Comparison of ENCODE assay signal across 22 mouse cellular contexts in the genomic region with DNA sequence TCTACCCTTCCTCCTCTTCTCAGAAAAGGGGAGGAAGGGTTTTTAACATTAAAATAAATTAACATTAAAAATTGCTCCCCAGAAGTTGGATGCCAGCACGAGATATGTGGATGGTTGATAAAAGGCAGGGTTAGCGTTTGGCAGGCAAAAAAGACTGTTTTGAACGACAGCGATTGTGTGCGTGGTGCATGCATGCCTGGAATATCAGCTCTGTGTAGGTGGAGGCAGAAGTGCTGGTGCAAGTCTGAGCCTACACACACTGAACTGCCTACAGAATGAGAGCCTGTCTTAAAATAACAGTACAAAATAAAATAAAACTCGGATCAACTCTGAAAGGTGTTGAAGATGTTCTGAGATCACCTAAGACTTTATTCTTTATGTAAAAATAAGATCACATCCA. TPM values are rescaled to one million over a fixed set of nuclear protein-coding genes. Genes with fewer than 3 reads are reported as not detected.
DNase-seq lines count a peak whose midpoint lies in the region; ATAC-seq and TF ChIP-seq lines count a peak whose summit lies in the region.
"Had no signal": no experiment of that assay in that cellular context is flagged by ENCODE, and none has a peak within 500 bp of the region (broad histone marks: within the 10 kb centered on the region; RNA-seq: fewer than 3 reads in every experiment).

No protein-coding gene starts in this region.

- DNase-seq in heart, adult 18-20 months: no peak
- peak; percentile 77 for DNase-seq in right cerebral cortex, adult 18-20 months
- DNase-seq in right cerebral cortex, postnatal 4 days: no peak
- DNase-seq in left cerebral cortex, adult 2 months (ENCODE audit: extremely low spot score in 1 of 2, low spot score in 2 of 2): peak; percentile 22 to 54
- peak; percentile 83 for DNase-seq in telencephalon, adult 2 months (ENCODE audit: low read depth, low spot score)
- no peak for DNase-seq in urinary bladder, postnatal 4 days (ENCODE audit: low spot score in 2 of 2)
- DNase-seq: adrenal gland, adult 8-10 months; cerebellum, adult 11-12 months; cerebellum, postnatal 36 days; heart, postnatal 4 days; kidney, adult 18-20 months; kidney, postnatal 4 days; lung, postnatal 10 days had no signal

- intact Hi-C loops in left cerebral cortex, adult 2 months (cut with DNase I): no loop called here

- TF ChIP-seq CTCF in left cerebral cortex, adult 2 months (IDR thresholded peaks at IDR 0.05): no peak

- H3K27ac ChIP-seq in heart, embryonic 13.5 days (replicated peaks): no peak overlapping the region
- H3K27ac ChIP-seq in left cerebral cortex, adult 2 months: no peak overlapping the region
- H3K27ac ChIP-seq: embryonic facial prominence, embryonic 10.5 days; hindbrain, postnatal 0 days; limb, embryonic 13.5 days; liver, embryonic 15.5 days had no signal

- H3K4me3 ChIP-seq in heart, embryonic 13.5 days: no peak overlapping the region
- H3K4me3 ChIP-seq in left cerebral cortex, adult 2 months: no peak overlapping the region
- H3K4me3 ChIP-seq: embryonic facial prominence, embryonic 10.5 days; heart, embryonic 12.5 days; limb, embryonic 13.5 days; liver, embryonic 15.5 days had no signal

- H3K4me1 ChIP-seq in heart, embryonic 13.5 days: peaks cover 28% of the 10 kb centered on the region

- ATAC-seq in heart, embryonic 13.5 days (ENCODE audit: extremely low read depth, insufficient number of reproducible peaks, low FRiP score, low TSS enrichment): no peak
- no peak for ATAC-seq in monocyte, adult 5-6 weeks (replicated peaks; ENCODE audit: insufficient number of reproducible peaks, low FRiP score, low TSS enrichment, poor library complexity, severe bottlenecking)
- ATAC-seq: forebrain, embryonic 16.5 days; hindbrain, postnatal 0 days; midbrain, embryonic 16.5 days had no signal

- 58% methylated on average over 6 of the region's 6 CpGs for WGBS in heart, embryonic 13.5 days

- H3K4me2 ChIP-seq in heart, embryonic 13.5 days: no peak overlapping the region
- H3K4me2 ChIP-seq: heart, embryonic 12.5 days; limb, embryonic 13.5 days; liver, embryonic 15.5 days had no signal

- 0 out of 2 replicates have a peak overlapping the region, but pooled peaks have one; percentile 44 for H3K9ac ChIP-seq in heart, embryonic 13.5 days
- H3K9ac ChIP-seq: heart, embryonic 12.5 days; limb, embryonic 13.5 days; liver, embryonic 15.5 days had no signal

- H3K27me3 ChIP-seq in heart, embryonic 13.5 days (replicated peaks): no peaks in the 10 kb centered on the region
- H3K27me3 ChIP-seq: heart, embryonic 12.5 days; limb, embryonic 13.5 days; liver, embryonic 15.5 days had no signal

- peaks cover 25% of the 10 kb centered on the region for H3K36me3 ChIP-seq in heart, embryonic 13.5 days

- H3K9me3 ChIP-seq in heart, embryonic 13.5 days: no peaks in the 10 kb centered on the region
- H3K9me3 ChIP-seq: embryonic facial prominence, embryonic 10.5 days; heart, embryonic 12.5 days; limb, embryonic 13.5 days; liver, embryonic 15.5 days had no signal

RNA-seq across cellular contexts. Expression of gene Prss12, which starts 57.2 kb away (rescaled TPM):
- 2.6 and 3.3 TPM in 2 replicates for polyA plus RNA-seq in heart, embryonic 13.5 days (2015; fragmentation: Nextera tagmentation; extraction: Ambion mirVana)
- 1 to 10 TPM in 1 of 2 experiments, under 1 TPM in 1; 0.67 to 1.2 TPM for total RNA-seq in heart, adult 18-20 months (2021)
- 10 to 100 TPM; 15.7 to 17.9 TPM for total RNA-seq in left cerebral cortex, adult 2 months (2021)
- 0.76 TPM in 1 of 3 replicates, not detected in the others for total RNA-seq in monocyte, adult 5-6 weeks (2017)

Comparison
In these comparisons a context has a peak if more than half of its experiments do, and no peak if none do; other contexts are left out.
1. DNase-seq: peak in right cerebral cortex, adult 18-20 months (single experiment), left cerebral cortex, adult 2 months (2 of 2) and telencephalon, adult 2 months (single experiment); none in heart, adult 18-20 months (0 of 2), right cerebral cortex, postnatal 4 days (single experiment) and urinary bladder, postnatal 4 days (0 of 2).